Mouse (Mus musculus) MEL (cell line): ENCODE data around the gene Sde2.

ENCODE experiments used
- CTCF ChIP-seq, 3 experiments: IDR thresholded peaks in 2 of 3; conservative IDR thresholded peaks in 1 of 3; 2 replicates each; pipeline ENCODE4 v1.5.1; 2011 to 2012; ENCODE audit warnings: low read length in 3 of 3, low read depth in 2 of 3, mild to moderate bottlenecking in 2 of 3, improper control_type of control experiment in 1 of 3, inconsistent platforms in 1 of 3, mixed read lengths in 1 of 3, moderate library complexity in 1 of 3; ENCODE audit not compliant: control insufficient read depth in 1 of 3, insufficient read depth in 1 of 3, poor library complexity in 1 of 3, severe bottlenecking in 1 of 3
- JUND ChIP-seq: IDR thresholded peaks from 2 replicates; pipeline ENCODE4 v1.6.1; 2011; ENCODE audit warnings: low read depth, mild to moderate bottlenecking, improper control_type of control experiment, low read length
- MAZ ChIP-seq: IDR thresholded peaks from 2 replicates; pipeline ENCODE4 v1.6.1; 2012; ENCODE audit warnings: low read depth, mild to moderate bottlenecking, inconsistent platforms, low read length, improper control_type of control experiment
- POLR2A ChIP-seq, 2 experiments: IDR thresholded peaks; 2 replicates each; pipeline ENCODE4 v1.6.1; 2011 to 2012; ENCODE audit warnings: low read length in 2 of 2, mild to moderate bottlenecking in 2 of 2, control low read depth in 1 of 2, improper control_type of control experiment in 1 of 2, low read depth in 1 of 2, moderate library complexity in 1 of 2; ENCODE audit not compliant: control insufficient read depth in 1 of 2, insufficient read depth in 1 of 2, poor library complexity in 1 of 2
- TAL1 ChIP-seq: IDR thresholded peaks from 2 replicates; pipeline ENCODE4 v1.6.1; 2012; ENCODE audit warnings: mild to moderate bottlenecking, inconsistent platforms, low read length, moderate library complexity, mixed read lengths
- ZC3H11A ChIP-seq: IDR thresholded peaks from 2 replicates; pipeline ENCODE4 v1.6.1; 2012; ENCODE audit warnings: low read depth, mild to moderate bottlenecking, inconsistent platforms, low read length, improper control_type of control experiment

DNA sequence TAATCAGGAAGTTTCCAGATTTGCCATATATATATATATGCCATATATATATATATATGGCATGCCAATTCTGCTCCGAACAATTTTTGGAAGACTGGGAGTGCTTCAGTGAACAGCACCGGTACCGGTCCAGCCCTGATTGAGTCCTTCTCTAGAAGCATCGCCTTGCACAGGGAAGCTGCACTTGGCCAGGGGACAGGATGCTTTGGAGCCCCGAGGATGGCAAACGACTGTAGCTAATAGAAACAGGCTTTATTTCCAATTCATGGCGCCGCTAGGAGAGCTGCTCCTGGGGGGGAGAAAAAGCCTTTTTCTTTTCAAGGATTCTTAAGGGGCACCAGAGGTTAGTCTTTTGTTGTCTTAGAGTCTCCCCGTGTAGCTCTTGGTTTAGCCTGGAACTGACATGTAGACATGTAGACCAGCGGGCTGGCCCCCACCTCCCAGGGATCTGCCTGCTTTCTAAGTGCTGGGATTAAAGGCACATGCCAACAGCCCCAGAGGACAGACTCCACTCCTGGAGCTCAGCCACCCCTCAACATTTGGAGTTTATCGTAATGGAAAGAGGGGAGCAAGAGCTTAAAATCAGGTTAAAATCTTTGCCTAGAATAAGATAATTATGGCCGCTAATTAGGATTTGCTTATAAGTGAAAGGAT lies 35.4 kb upstream of the Sde2 start:
- TF ChIP-seq POLR2A (IDR thresholded peaks at IDR 0.05; ENCODE audit: control insufficient read depth in 1 of 2, insufficient read depth in 1 of 2, low read depth in 1 of 2, low read length in 2 of 2, poor library complexity in 1 of 2) (no peak), MAZ (no peak), CTCF (IDR thresholded peaks at IDR 0.05 in 2 of 3, conservative IDR thresholded peaks at IDR 0.05 in 1 of 3; ENCODE audit: control insufficient read depth in 1 of 3, insufficient read depth in 1 of 3, low read depth in 2 of 3, low read length in 3 of 3, poor library complexity in 1 of 3, severe bottlenecking in 1 of 3) (no peak), TAL1 (no peak), JUND (no peak), ZC3H11A (no peak)
